Mouse (Mus musculus) neural tube, embryonic 12.5 days (tissue): ENCODE measurements at regions not wholly inside any gene's neighbourhood (a gene's known extent, or its start where the extent isn't known, plus 50 kb on each side); places are given as distances from the start of the nearest gene placed in this dataset. TPM values are rescaled to one million over a fixed set of nuclear protein-coding genes. Genes with fewer than 3 reads are reported as not detected.

Source experiments
- ATAC-seq: fragments of 200-750 bp; cut with Nextera tagmentation; 2 replicates; pipeline ENCODE4 v1.8.0; 2017; ENCODE audit warnings: low read depth, mild to moderate bottlenecking, moderate TSS enrichment, moderate library complexity; ENCODE audit not compliant: low FRiP score
- H3K27ac ChIP-seq: fragments of 300-500 bp; sonication (generic); 2 replicates; pipeline ENCODE4 v1.5.1; 2016
- H3K27me3 ChIP-seq: fragments of 300-500 bp; sonication (generic); replicated peaks from 2 replicates; pipeline ENCODE4 v1.6.1; 2016; ENCODE audit warnings: mild to moderate bottlenecking
- H3K36me3 ChIP-seq: fragments of 300-500 bp; sonication (generic); 2 replicates; pipeline ENCODE4 v1.6.1; 2016; ENCODE audit warnings: mild to moderate bottlenecking
- H3K4me1 ChIP-seq: fragments of 300-500 bp; sonication (generic); 2 replicates; pipeline ENCODE4 v1.6.1; 2016
- H3K4me2 ChIP-seq: fragments of 300-500 bp; sonication (generic); replicated peaks from 2 replicates; pipeline ENCODE4 v1.6.1; 2016; ENCODE audit warnings: mild to moderate bottlenecking
- H3K4me3 ChIP-seq: fragments of 300-500 bp; sonication (generic); 2 replicates; pipeline ENCODE4 v1.5.1; 2016
- H3K9ac ChIP-seq: fragments of 300-500 bp; sonication (generic); 2 replicates; pipeline ENCODE4 v1.6.1; 2016; ENCODE audit warnings: mild to moderate bottlenecking
- H3K9me3 ChIP-seq: fragments of 300-500 bp; sonication (generic); 2 replicates; pipeline ENCODE4 v1.6.1; 2016; ENCODE audit warnings: mild to moderate bottlenecking
- WGBS: fragments of 180-500 bp; shearing (Covaris S2); methylation state at CpG from one replicate; pipeline ENCODE4 v1.1.7; 2016; 5-methylcytosine and 5-hydroxymethylcytosine counted together
- microRNA counts: library from miRNA; unstranded; fragments of <30 nt; microRNA quantifications from one replicate; lab custom pipeline; 2017
- microRNA-seq: library from miRNA; unstranded; fragments of <30 nt; microRNA quantifications from one replicate; pipeline ENCODE4, GENCODE M21; 2017

DNA sequence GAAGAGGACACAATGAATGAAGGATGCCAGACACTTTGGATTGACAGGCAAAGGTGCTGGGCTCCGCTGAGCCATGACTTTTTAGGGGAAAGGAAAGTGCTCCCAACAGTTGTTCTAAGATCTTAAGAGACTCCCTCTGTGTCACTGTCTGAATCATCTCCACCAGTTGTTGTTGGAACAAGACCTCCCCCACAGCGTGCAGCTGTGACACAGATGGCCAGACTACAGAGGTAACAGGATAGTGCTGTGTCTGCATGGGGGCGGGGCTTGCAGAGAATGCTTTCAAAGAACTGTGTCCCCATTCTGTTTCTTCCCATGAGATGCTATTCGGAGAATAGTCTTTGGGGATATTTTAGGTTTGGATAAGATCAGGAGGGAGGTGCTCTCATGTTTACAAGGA is 61.7 kb upstream of the Dpyd start:
- H3K27ac ChIP-seq = no peak overlapping the region
- H3K36me3 ChIP-seq = no peaks in the 10 kb centered on the region
- no peak overlapping the region for H3K4me2 ChIP-seq
- WGBS = 29% methylated on average over 4 of the region's 4 CpGs
- H3K4me1 ChIP-seq = peaks cover 3% of the 10 kb centered on the region; the same call in 1 of the 2 replicates
- H3K4me3 ChIP-seq = no peak overlapping the region
- no peaks in the 10 kb centered on the region for H3K9me3 ChIP-seq
- no peak overlapping the region for H3K9ac ChIP-seq
- ATAC-seq = no peak
- no peaks in the 10 kb centered on the region for H3K27me3 ChIP-seq

DNA sequence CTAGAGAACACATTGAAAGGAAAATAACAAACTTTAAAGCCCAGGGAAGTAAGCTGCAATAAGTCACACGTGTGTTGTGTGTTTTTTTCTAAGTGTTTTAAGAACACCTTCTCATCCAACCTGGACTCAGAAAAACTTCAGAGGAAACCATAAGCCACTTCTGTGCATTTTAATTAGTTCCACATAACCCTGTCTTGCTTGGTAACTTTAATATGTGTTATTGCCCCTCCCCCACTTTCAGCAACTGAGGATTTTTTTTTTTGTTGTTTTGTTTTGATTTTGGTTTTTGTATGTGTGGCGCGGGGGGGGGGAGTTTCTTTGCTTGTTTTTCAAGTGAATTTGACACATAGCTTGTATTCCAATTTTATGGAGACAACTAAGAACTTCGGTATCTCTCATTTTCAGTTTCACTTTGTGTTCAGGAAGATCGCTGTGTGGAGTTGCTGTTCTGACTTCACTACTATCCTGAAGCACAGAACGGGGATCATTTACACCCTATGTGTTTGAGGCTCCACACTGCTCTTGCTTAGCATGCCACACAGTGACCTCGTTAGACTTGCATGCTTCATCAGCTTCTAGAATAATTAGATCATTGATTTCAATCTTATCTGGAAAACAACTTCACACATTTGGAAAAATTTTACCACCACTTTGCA is 54.2 kb upstream of the Dpyd start:
- Histone ChIP-seq H3K9ac (no peak overlapping the region), H3K36me3 (no peaks in the 10 kb centered on the region)
- 79% methylated on average over 7 of the region's 7 CpGs for WGBS

DNA sequence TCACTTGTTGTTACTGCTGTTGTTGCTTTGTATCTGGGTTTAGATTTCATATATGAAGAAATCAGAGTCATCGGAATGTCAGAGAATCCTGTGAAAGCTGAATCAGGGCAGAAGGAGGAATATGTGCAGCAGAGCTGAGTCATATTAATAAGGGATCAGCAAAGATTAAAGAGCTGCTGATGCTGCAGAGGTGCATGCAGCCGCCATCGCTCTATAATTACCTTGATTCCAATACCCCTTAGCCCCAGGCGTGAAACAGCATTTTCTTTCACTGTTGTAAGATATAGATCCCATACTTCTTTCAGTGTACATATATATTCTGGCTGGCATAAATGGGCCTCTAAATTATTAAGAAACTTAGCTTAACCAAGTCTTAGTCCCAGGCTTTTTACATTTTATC is 51.1 kb upstream of the Dpyd start:
- H3K4me1 ChIP-seq = peaks cover 6% of the 10 kb centered on the region; the same call in 1 of the 2 replicates
- H3K4me3 ChIP-seq = no peak overlapping the region
- no peak overlapping the region for H3K27ac ChIP-seq
- no peaks in the 10 kb centered on the region for H3K9me3 ChIP-seq
- no peak overlapping the region for H3K9ac ChIP-seq
- no peak for ATAC-seq
- H3K36me3 ChIP-seq = no peaks in the 10 kb centered on the region
- H3K27me3 ChIP-seq = no peaks in the 10 kb centered on the region
- 85% methylated on average over 4 of the region's 4 CpGs for WGBS
- no peak overlapping the region for H3K4me2 ChIP-seq

More for the DNA sequence above, 54.2 kb upstream of the Dpyd start:
- H3K9me3 ChIP-seq = no peaks in the 10 kb centered on the region
- peaks cover 6% of the 10 kb centered on the region; the same call in 1 of the 2 replicates for H3K4me1 ChIP-seq
- H3K4me2 ChIP-seq = no peak overlapping the region
- no peaks in the 10 kb centered on the region for H3K27me3 ChIP-seq
- no peak overlapping the region for H3K27ac ChIP-seq
- H3K4me3 ChIP-seq = no peak overlapping the region
- ATAC-seq = no peak

DNA sequence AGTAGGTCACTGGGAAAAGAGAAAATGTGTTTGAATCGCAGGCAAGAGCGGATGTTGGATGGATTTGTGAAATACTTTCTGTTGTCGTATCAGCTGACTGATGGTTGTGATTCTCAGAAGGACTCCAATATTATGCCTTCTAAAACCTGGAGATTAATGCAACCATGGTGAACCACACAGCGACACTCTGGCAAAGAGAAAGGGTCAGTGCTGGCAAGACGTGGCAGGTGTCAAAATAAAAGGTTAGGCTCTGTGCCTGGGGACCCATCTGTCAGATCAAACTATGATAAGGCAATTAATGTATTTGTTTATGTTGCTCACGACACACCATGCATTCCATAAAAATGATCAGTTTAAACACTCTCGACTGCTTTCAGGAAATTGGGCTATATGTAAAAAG is 50.0 kb upstream of the Dpyd start:
- Histone ChIP-seq H3K27ac (no peak overlapping the region), H3K4me2 (no peak overlapping the region), H3K9me3 (no peaks in the 10 kb centered on the region), H3K36me3 (no peaks in the 10 kb centered on the region), H3K4me1 (peaks cover 6% of the 10 kb centered on the region; the same call in 1 of the 2 replicates), H3K27me3 (no peaks in the 10 kb centered on the region), H3K9ac (no peak overlapping the region), H3K4me3 (no peak overlapping the region)
- ATAC-seq = no peak
- 54% methylated on average over 7 of the region's 7 CpGs for WGBS

MicroRNAs in the stretch of these regions (microRNA counts, 519-probe panel; counts per million panel counts)
- 4,781 counts per million, percentile 83 among the panel's probes with 10 or more counts for microRNA mmu-miR-137 (lab: Ali Mortazavi, UCI)

Small RNAs in the stretch of these regions (microRNA-seq; reads per million reads assigned to microRNA genes)
- gene Gm24155 (not detected), gene Mir137 (2,666 reads per million, percentile 86 among the genes with 10 or more reads in this experiment)
